Mouse (Mus musculus) hindbrain, embryonic 14.5 days (tissue): ENCODE measurements around the gene Tspyl3. TPM values are rescaled to one million over a fixed set of nuclear protein-coding genes. Genes with fewer than 3 reads are reported as not detected.

ENCODE experiments used
- ATAC-seq: fragments of 200-750 bp; cut with Nextera tagmentation; 2 replicates; pipeline ENCODE4 v1.8.0; 2017; ENCODE audit warnings: moderate number of reproducible peaks, mild to moderate bottlenecking, moderate TSS enrichment, moderate library complexity; ENCODE audit not compliant: low FRiP score
- DNase-seq: peaks from one replicate; pipeline ENCODE4 v3.0.0-alpha.2; 2015; ENCODE audit warnings: low spot score
- H3K27ac ChIP-seq: fragments of 300-500 bp; sonication (generic); 2 replicates; pipeline ENCODE4 v1.5.1; 2014; ENCODE audit warnings: mild to moderate bottlenecking, moderate library complexity
- H3K27me3 ChIP-seq: fragments of 300-500 bp; sonication (generic); 2 replicates; pipeline ENCODE4 v1.6.1; 2014; ENCODE audit warnings: mild to moderate bottlenecking, low read length, mixed read lengths; ENCODE audit not compliant: control insufficient read depth, insufficient read depth
- H3K36me3 ChIP-seq: fragments of 300-500 bp; sonication (generic); replicated peaks from 2 replicates; pipeline ENCODE4 v1.6.1; 2014; ENCODE audit not compliant: control insufficient read depth, insufficient read depth
- H3K4me1 ChIP-seq: fragments of 300-500 bp; sonication (generic); replicated peaks from 2 replicates; pipeline ENCODE4 v1.6.1; 2014; ENCODE audit warnings: antibody characterized with exemption, low read length, mixed read lengths; ENCODE audit not compliant: control insufficient read depth, insufficient read depth
- H3K4me2 ChIP-seq: fragments of 300-500 bp; sonication (generic); replicated peaks from 2 replicates; pipeline ENCODE4 v1.6.1; 2014; ENCODE audit warnings: mild to moderate bottlenecking, moderate library complexity
- H3K4me3 ChIP-seq: fragments of 300-500 bp; sonication (generic); replicated peaks from 2 replicates; pipeline ENCODE4 v1.5.1; 2014; ENCODE audit warnings: mild to moderate bottlenecking, low read length
- H3K9ac ChIP-seq: fragments of 300-500 bp; sonication (generic); 2 replicates; pipeline ENCODE4 v1.6.1; 2014
- H3K9me3 ChIP-seq: fragments of 300-500 bp; sonication (generic); 2 replicates; pipeline ENCODE4 v1.6.1; 2016; ENCODE audit warnings: low read length; ENCODE audit not compliant: control insufficient read depth
- WGBS: fragments of 180-500 bp; shearing (Covaris S2); extraction: QIAGEN DNeasy Blood & Tissue Kit; methylation state at CpG from one replicate; pipeline ENCODE4 v1.1.7; 2014; 5-methylcytosine and 5-hydroxymethylcytosine counted together
- polyA plus RNA-seq: library from polyadenylated mRNA; unstranded; fragments of >200 nt; fragmentation: Nextera tagmentation; extraction: Ambion mirVana; gene quantifications from 2 replicates; pipeline ENCODE4 v1.2.1, GENCODE M21; 2014

The Tspyl3 gene
- polyA plus RNA-seq, 1 experiment from 2014 or later = 31.7 TPM

- WGBS = 88% methylated on average over 4 of the region's 4 CpGs
- ATAC-seq (no peak), DNase-seq (no peak)
- H3K4me2 ChIP-seq = no peak overlapping the region
- no peaks in the 10 kb centered on the region for H3K27me3 ChIP-seq
- H3K9me3 ChIP-seq = no peaks in the 10 kb centered on the region
- H3K4me1 ChIP-seq = no peaks in the 10 kb centered on the region
- H3K9ac ChIP-seq = no peak overlapping the region
- H3K4me3 ChIP-seq = no peak overlapping the region
- H3K36me3 ChIP-seq = no peaks in the 10 kb centered on the region; the same call in 1 of the 2 replicates
- no peak overlapping the region for H3K27ac ChIP-seq
Observed at GRCm38 (mm10) chr2:153215421-153215820, 9.8 kb downstream of the Tspyl3 start.

DNA sequence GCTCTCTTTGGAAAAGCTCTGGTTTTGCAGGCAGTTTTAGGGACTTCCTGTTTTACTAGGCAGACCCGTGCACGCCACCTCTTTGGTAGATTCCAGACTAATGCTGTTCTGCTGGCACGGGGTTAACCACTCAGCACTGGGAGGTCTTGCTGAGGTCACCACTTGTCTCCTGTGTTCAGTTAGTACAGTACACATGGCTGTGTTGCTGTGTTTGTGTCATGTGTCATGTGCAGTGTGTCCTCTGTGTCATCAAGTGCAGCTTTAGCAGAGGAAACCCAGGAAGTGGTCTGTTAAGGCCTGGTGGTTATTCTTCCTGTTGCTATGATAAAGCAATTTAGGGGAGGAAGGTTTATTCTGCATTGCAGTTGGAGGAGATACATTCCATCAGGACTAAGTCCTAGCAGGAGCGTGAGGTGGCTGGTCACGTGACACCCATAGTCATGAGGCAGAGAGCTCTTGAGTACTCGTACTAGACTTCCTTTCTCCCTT is 10.4 kb downstream of the Tspyl3 start:
- no peak for ATAC-seq
- Histone ChIP-seq H3K4me3 (no peak overlapping the region), H3K9me3 (no peaks in the 10 kb centered on the region), H3K36me3 (peaks cover 4% of the 10 kb centered on the region), H3K4me1 (no peaks in the 10 kb centered on the region), H3K27me3 (no peaks in the 10 kb centered on the region), H3K4me2 (no peak overlapping the region), H3K27ac (no peak overlapping the region), H3K9ac (no peak overlapping the region)
- WGBS = 83% methylated on average over 6 of the region's 6 CpGs
- no peak for DNase-seq

DNA sequence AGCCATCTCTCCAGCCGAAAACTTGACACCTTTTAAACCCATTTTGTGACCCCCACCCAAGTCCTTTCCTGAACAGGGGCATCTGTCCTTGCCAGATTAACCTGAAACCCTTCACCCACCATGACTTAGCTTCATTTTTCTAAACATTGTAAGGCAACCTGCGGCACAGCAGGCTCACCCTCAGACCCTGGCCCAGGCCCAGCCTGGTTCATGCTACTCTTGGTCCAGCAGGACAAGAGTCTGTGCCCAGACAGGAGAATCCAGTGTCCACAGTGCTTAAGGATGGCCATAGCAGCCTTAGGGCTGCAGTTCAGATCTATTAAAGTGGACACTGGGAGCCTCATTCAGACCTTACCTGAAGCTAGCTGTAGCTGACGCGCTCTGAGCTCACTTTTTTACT is 11.9 kb downstream of the Tspyl3 start:
- Histone ChIP-seq H3K4me3 (no peak overlapping the region), H3K27me3 (no peaks in the 10 kb centered on the region), H3K27ac (no peak overlapping the region), H3K36me3 (peaks cover 17% of the 10 kb centered on the region), H3K9ac (no peak overlapping the region), H3K4me2 (no peak overlapping the region), H3K4me1 (no peaks in the 10 kb centered on the region), H3K9me3 (no peaks in the 10 kb centered on the region)
- ATAC-seq (no peak), DNase-seq (no peak)
- WGBS = 89% methylated on average over 4 of the region's 4 CpGs

DNA sequence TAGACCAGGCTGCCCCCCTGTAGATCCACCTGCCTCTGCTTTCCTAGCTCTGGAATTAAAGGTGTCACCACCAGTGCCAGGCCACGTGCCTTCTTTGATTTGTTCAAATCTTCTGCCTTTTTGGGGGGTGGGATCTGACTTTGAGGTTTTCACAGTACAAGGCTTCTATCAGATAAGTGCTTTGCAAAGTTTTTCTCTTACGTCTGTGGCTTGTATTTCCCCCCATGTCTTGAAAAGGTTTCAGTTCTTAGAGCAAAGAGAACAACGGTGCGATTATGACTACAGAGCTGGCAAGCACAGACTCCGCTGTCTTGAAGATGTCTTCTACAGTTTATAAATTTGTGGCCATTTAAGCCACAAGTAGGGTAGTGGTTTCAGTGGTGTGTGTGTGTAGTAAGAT is 13.8 kb downstream of the Tspyl3 start:
- Histone ChIP-seq H3K4me2 (no peak overlapping the region), H3K4me1 (no peaks in the 10 kb centered on the region), H3K4me3 (no peak overlapping the region), H3K9me3 (no peaks in the 10 kb centered on the region), H3K27ac (no peak overlapping the region), H3K9ac (no peak overlapping the region), H3K27me3 (no peaks in the 10 kb centered on the region), H3K36me3 (peaks cover 36% of the 10 kb centered on the region)
- ATAC-seq = no peak
- 96% methylated on average over 5 of the region's 5 CpGs for WGBS
- no peak for DNase-seq

DNA sequence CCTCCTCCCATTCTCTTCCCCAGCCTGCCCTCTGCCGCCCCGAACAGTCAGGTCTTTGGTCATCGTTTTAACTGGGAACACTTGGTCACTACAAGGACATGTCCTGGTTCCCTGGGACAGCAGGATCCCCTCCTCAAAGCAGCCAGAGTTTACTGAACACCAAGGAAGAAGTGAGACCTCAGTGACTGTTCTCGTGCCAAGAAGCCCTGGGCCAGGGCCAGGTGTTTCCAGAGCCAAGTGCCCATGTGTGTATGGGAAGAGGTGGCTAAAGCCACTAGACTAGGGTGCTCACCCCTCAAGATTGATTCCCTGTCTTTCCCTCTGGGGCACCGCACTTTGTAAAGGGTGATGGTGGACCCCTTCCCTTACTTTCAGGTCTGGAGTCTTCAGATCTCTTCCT is 16.0 kb downstream of the Tspyl3 start:
- 87% methylated on average over 5 of the region's 5 CpGs for WGBS
- H3K36me3 ChIP-seq = peaks cover 58% of the 10 kb centered on the region

GRCm38 (mm10) chr2:153208149-153208548 is 17.1 kb downstream of the Tspyl3 start:
- no peak overlapping the region for H3K9ac ChIP-seq
- H3K4me3 ChIP-seq = no peak overlapping the region
- no peak overlapping the region for H3K4me2 ChIP-seq
- H3K27ac ChIP-seq = no peak overlapping the region
- no peaks in the 10 kb centered on the region for H3K9me3 ChIP-seq
- peaks cover 69% of the 10 kb centered on the region for H3K36me3 ChIP-seq
- 100% methylated on average over 2 of the region's 2 CpGs for WGBS
- no peak for DNase-seq
- no peak for ATAC-seq
- no peaks in the 10 kb centered on the region for H3K27me3 ChIP-seq
- no peaks in the 10 kb centered on the region for H3K4me1 ChIP-seq

More for the DNA sequence above, 16.0 kb downstream of the Tspyl3 start:
- ATAC-seq (no peak), DNase-seq (no peak)
- Histone ChIP-seq H3K9me3 (no peaks in the 10 kb centered on the region), H3K27me3 (no peaks in the 10 kb centered on the region), H3K4me1 (no peaks in the 10 kb centered on the region), H3K4me3 (no peak overlapping the region), H3K27ac (no peak overlapping the region), H3K9ac (no peak overlapping the region), H3K4me2 (no peak overlapping the region)

- H3K4me3 ChIP-seq = no peak overlapping the region
- H3K27me3 ChIP-seq = no peaks in the 10 kb centered on the region
- H3K9me3 ChIP-seq = no peaks in the 10 kb centered on the region
- ATAC-seq (no peak), DNase-seq (no peak)
- no peak overlapping the region for H3K4me2 ChIP-seq
- H3K36me3 ChIP-seq = peaks cover 91% of the 10 kb centered on the region
- no peaks in the 10 kb centered on the region for H3K4me1 ChIP-seq
- WGBS = 76% methylated on average over 1 of the region's 1 CpGs
- no peak overlapping the region for H3K27ac ChIP-seq
- H3K9ac ChIP-seq = no peak overlapping the region
Observed at GRCm38 (mm10) chr2:153202766-153203165, 22.5 kb downstream of the Tspyl3 start.

- Histone ChIP-seq H3K27me3 (no peaks in the 10 kb centered on the region), H3K4me1 (no peaks in the 10 kb centered on the region), H3K27ac (no peak overlapping the region), H3K4me2 (no peak overlapping the region), H3K9ac (no peak overlapping the region), H3K9me3 (no peaks in the 10 kb centered on the region), H3K36me3 (peaks cover 82% of the 10 kb centered on the region), H3K4me3 (no peak overlapping the region)
- 95% methylated on average over 2 of the region's 2 CpGs for WGBS
- DNase-seq (no peak), ATAC-seq (no peak)
Observed at GRCm38 (mm10) chr2:153199114-153199513, 26.1 kb downstream of the Tspyl3 start.

DNA sequence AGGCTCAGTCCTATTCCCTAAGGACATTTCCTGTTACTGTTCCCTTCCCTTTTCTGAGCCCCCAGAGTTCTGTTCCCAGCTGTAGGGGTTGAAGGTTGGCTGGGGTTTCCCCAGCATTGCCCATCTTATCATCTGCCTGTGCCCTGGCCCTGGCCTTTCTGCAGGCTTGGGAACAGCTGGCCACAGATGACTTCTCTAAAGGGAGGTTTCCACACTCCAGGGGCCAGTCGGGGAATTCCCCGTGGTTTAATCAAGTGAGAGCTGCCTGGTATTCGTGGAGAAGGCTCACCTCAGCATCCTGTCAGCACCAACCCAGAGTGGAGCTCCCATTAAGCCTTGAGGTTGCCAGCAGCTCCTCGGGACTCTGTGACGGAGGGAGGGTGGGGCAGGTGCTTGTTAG is 26.8 kb downstream of the Tspyl3 start:
- DNase-seq (no peak), ATAC-seq (no peak)
- Histone ChIP-seq H3K9ac (no peak overlapping the region), H3K9me3 (no peaks in the 10 kb centered on the region), H3K4me1 (no peaks in the 10 kb centered on the region), H3K27ac (no peak overlapping the region), H3K27me3 (no peaks in the 10 kb centered on the region), H3K4me3 (no peak overlapping the region), H3K36me3 (peaks cover 80% of the 10 kb centered on the region), H3K4me2 (no peak overlapping the region)
- 79% methylated on average over 5 of the region's 5 CpGs for WGBS

- Histone ChIP-seq H3K9ac (no peak overlapping the region), H3K27me3 (no peaks in the 10 kb centered on the region), H3K4me2 (no peak overlapping the region), H3K36me3 (peaks cover 88% of the 10 kb centered on the region), H3K4me1 (no peaks in the 10 kb centered on the region), H3K27ac (no peak overlapping the region), H3K4me3 (no peak overlapping the region), H3K9me3 (no peaks in the 10 kb centered on the region)
- 98% methylated on average over 3 of the region's 3 CpGs for WGBS
- ATAC-seq (no peak), DNase-seq (no peak)
Observed at GRCm38 (mm10) chr2:153194255-153194654, 31.0 kb downstream of the Tspyl3 start.
